Mouse (Mus musculus) cerebellum, adult 2 months (tissue): ENCODE data around the gene Adamtsl2. TPM values are rescaled to one million over a fixed set of nuclear protein-coding genes. Genes with fewer than 3 reads are reported as not detected.

Experiments
- DNase-seq, 2 experiments: peaks; one replicate each; pipeline ENCODE4 v3.0.0; 2021
- H3K27ac ChIP-seq: fragments of 200-500 bp; 2 replicates; pipeline ENCODE4 v1.5.1; 2012; ENCODE audit warnings: low read length, control low read depth, inconsistent platforms; ENCODE audit not compliant: insufficient read depth
- H3K27me3 ChIP-seq: fragments of 200-500 bp; 2 replicates; pipeline ENCODE4 v1.6.1; 2012; ENCODE audit warnings: inconsistent platforms, mild to moderate bottlenecking, low read length, moderate library complexity; ENCODE audit not compliant: control insufficient read depth, insufficient read depth
- H3K4me1 ChIP-seq: fragments of 200-500 bp; 2 replicates; pipeline ENCODE4 v1.6.1; 2011; ENCODE audit warnings: low read length; ENCODE audit not compliant: control insufficient read depth, insufficient read depth
- H3K4me3 ChIP-seq: fragments of 200-500 bp; replicated peaks from 2 replicates; pipeline ENCODE3; 2011; ENCODE audit warnings: mild to moderate bottlenecking, low read depth, low read length, control low read depth; ENCODE audit not compliant: insufficient read depth
- CTCF ChIP-seq: fragments of 200-500 bp; IDR thresholded peaks from 2 replicates; pipeline ENCODE4 v1.5.1; 2011; ENCODE audit warnings: low read depth, mild to moderate bottlenecking, control low read depth, low read length, moderate library complexity, borderline replicate concordance; ENCODE audit not compliant: insufficient read depth
- POLR2A ChIP-seq: fragments of 200-500 bp; IDR thresholded peaks from 2 replicates; pipeline ENCODE4 v1.6.1; 2011; ENCODE audit warnings: low read length, control low read depth, borderline replicate concordance; ENCODE audit not compliant: insufficient read depth
- WGBS: fragments of 180-500 bp; shearing (Covaris S2); methylation state at CpG from one replicate; pipeline ENCODE4 v1.1.7; 2018; 5-methylcytosine and 5-hydroxymethylcytosine counted together
- polyA plus RNA-seq: library from polyadenylated mRNA; depleted of rRNA; stranded (reverse); fragments of >200 nt; gene quantifications from 2 replicates; pipeline ENCODE4 v1.2.3, GENCODE M21; 2012; rRNA removed

Adamtsl2 gene
- polyA plus RNA-seq, 1 experiment = 4.1 TPM

DNA sequence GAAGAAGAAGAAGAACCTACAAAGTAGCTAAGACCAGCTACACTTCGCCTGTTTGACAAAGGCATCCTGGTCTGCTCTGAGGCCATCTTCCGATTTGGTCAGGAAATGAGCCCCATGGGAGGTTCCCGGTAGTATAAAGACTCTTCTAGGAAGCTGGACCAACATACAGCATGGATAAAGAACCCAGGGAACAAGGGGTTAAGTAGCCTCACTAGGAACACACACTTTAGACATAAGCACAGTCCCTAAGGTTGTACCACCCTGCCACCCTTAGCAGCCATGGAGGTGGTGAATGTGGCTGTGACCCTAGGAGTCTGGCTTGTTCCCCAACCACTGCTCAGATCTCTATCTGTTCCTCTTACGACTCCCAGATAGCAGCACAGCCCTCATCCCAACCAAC lies 59.2 kb downstream of the Adamtsl2 start:
- Histone ChIP-seq H3K27me3 (no peaks in the 10 kb centered on the region), H3K4me3 (no peak overlapping the region), H3K27ac (no peak overlapping the region), H3K4me1 (no peaks in the 10 kb centered on the region)
- no peak for DNase-seq
- TF ChIP-seq CTCF (no peak), POLR2A (no peak)
- 82% methylated on average over 4 of the region's 4 CpGs for WGBS

DNA sequence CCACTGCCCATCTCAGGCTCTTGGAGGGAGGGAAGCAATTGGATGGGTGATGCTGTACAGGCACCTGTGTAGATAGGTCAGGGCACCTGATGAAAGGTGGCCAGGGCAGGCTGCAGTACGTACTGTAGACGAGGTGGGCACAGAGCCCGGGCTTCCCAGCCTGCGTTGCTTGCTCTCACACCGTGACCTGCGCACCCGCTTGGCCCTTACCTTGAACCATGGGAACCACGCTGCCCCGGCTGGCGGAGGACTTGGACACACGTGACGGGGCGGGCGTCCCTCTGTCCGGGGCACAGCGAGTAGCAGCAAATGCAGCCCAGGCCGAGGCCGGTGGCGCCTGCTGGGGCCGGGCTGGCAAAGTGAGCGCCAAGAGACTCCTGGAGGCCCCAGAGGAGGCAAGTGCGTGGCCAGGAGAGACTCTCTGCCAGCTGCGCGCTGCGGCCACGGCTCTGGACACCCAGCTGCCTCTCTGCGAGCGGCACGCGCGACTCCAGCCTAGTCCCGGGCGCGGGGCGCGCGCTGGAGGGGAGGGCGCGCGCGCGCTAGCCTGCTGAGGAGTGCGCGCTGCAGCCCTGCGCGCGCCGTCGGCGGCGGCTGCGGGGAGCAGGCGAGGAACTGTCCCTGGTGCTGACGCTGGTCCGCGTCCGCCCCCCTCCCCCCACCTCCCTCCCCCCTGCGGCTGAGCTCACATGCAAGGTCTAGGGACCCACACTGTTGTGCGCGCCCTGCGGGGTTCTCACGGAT lies 62.9 kb downstream of the Adamtsl2 start, which contains the start of gene Fam163b:
Fam163b (minus strand) TSS at position 542 of the 744 bp plus-strand sequence.
- DNase-seq = peak; percentile 21 to 32
- no peak for TF ChIP-seq CTCF
- no peak for TF ChIP-seq POLR2A
- H3K4me3 ChIP-seq = peak within 1 kb of the TSS; percentile 44
- H3K27ac ChIP-seq = no peak within 1 kb of the TSS
- H3K4me1 ChIP-seq = no peaks in the 10 kb centered on the region
- 2% methylated on average over 62 of the region's 62 CpGs for whole genome bisulfite sequencing
- no peaks in the 10 kb centered on the region for H3K27me3 ChIP-seq

GRCm38 (mm10) chr2:27144957-27145356 lies 65.8 kb downstream of the Adamtsl2 start:
- DNase-seq = no peak
- TF ChIP-seq POLR2A (no peak), CTCF (no peak)
- Histone ChIP-seq H3K4me3 (no peak overlapping the region), H3K27me3 (no peaks in the 10 kb centered on the region), H3K4me1 (no peaks in the 10 kb centered on the region), H3K27ac (no peak overlapping the region)
- WGBS = 20% methylated on average over 2 of the region's 2 CpGs

- no peak overlapping the region for H3K4me3 ChIP-seq
- no peak overlapping the region for H3K27ac ChIP-seq
- 88% methylated on average over 6 of the region's 6 CpGs for WGBS
- TF ChIP-seq POLR2A (no peak), CTCF (no peak)
- no peaks in the 10 kb centered on the region for H3K27me3 ChIP-seq
- no peaks in the 10 kb centered on the region for H3K4me1 ChIP-seq
- DNase-seq = no peak
Observed at GRCm38 (mm10) chr2:27146840-27147239, 67.7 kb downstream of the Adamtsl2 start.

GRCm38 (mm10) chr2:27149457-27149856 lies 70.3 kb downstream of the Adamtsl2 start:
- DNase-seq = no peak
- 54% methylated on average over 2 of the region's 2 CpGs for WGBS

GRCm38 (mm10) chr2:27154466-27155185 lies 75.4 kb downstream of the Adamtsl2 start:
- Histone ChIP-seq H3K27ac (no peak overlapping the region), H3K4me1 (no peaks in the 10 kb centered on the region), H3K27me3 (no peaks in the 10 kb centered on the region), H3K4me3 (no peak overlapping the region)
- 41% methylated on average over 10 of the region's 10 CpGs for WGBS
- DNase-seq = no peak
- TF ChIP-seq POLR2A = no peak
- no peak for TF ChIP-seq CTCF

More at GRCm38 (mm10) chr2:27149457-27149856, 70.3 kb downstream of the Adamtsl2 start:
- Histone ChIP-seq H3K27me3 (no peaks in the 10 kb centered on the region), H3K4me1 (no peaks in the 10 kb centered on the region), H3K4me3 (no peak overlapping the region), H3K27ac (no peak overlapping the region)
- TF ChIP-seq CTCF (no peak), POLR2A (no peak)

GRCm38 (mm10) chr2:27156596-27156995 lies 77.4 kb downstream of the Adamtsl2 start:
- TF ChIP-seq POLR2A (no peak), CTCF (no peak)
- Histone ChIP-seq H3K27me3 (no peaks in the 10 kb centered on the region), H3K4me1 (no peaks in the 10 kb centered on the region), H3K27ac (no peak overlapping the region), H3K4me3 (no peak overlapping the region)
- no peak for DNase-seq
- WGBS = 57% methylated on average over 6 of the region's 6 CpGs

Other genes starting within 250 kb of the Adamtsl2 start
- 0.08 TPM in 1 of 2 replicates, not detected in the other for gene Abo, start 214.4 kb upstream of the Adamtsl2 start, polyA plus RNA-seq
- gene Surf6, start 176.5 kb upstream of the Adamtsl2 start, polyA plus RNA-seq = 24.0 and 25.2 TPM in 2 replicates
- gene Med22, start 168.7 kb upstream of the Adamtsl2 start, polyA plus RNA-seq = 56.6 and 58.1 TPM in 2 replicates
- gene Rpl7a, start 168.6 kb upstream of the Adamtsl2 start, polyA plus RNA-seq = 670 and 676 TPM in 2 replicates
- 58.6 and 60.9 TPM in 2 replicates for gene Surf2, start 163.0 kb upstream of the Adamtsl2 start, polyA plus RNA-seq
- gene Surf1, start 162.8 kb upstream of the Adamtsl2 start, polyA plus RNA-seq = 153 and 159 TPM in 2 replicates
- gene Surf4, start 145.5 kb upstream of the Adamtsl2 start, polyA plus RNA-seq = 54.9 and 60.5 TPM in 2 replicates
- gene Stkld1, start 145.3 kb upstream of the Adamtsl2 start, polyA plus RNA-seq = 0.28 and 0.30 TPM in 2 replicates
- 70.3 and 72.2 TPM in 2 replicates for gene Rexo4, start 115.0 kb upstream of the Adamtsl2 start, polyA plus RNA-seq
- 0.59 TPM in 1 of 2 replicates, not detected in the other for gene Adamts13, start 106.0 kb upstream of the Adamtsl2 start, polyA plus RNA-seq
- 65.8 and 66.5 TPM in 2 replicates for gene Cacfd1, start 69.5 kb upstream of the Adamtsl2 start, polyA plus RNA-seq
- 45.4 and 49.8 TPM in 2 replicates for gene Slc2a6, start 51.4 kb upstream of the Adamtsl2 start, polyA plus RNA-seq
- 0.22 and 0.43 TPM in 2 replicates for gene Mymk, start 7.2 kb upstream of the Adamtsl2 start, polyA plus RNA-seq
- 19.7 and 24.3 TPM in 2 replicates for gene Fam163b, start 63.1 kb downstream of the Adamtsl2 start, polyA plus RNA-seq
- gene Dbh, start 85.9 kb downstream of the Adamtsl2 start, polyA plus RNA-seq = 5.9 and 6.3 TPM in 2 replicates
- gene Sardh, start 169.0 kb downstream of the Adamtsl2 start, polyA plus RNA-seq = 10.5 and 11.3 TPM in 2 replicates